Mouse (Mus musculus) Muller cell, postnatal 12 days (primary cell): ENCODE measurements around the gene Rcor1.
A peak's percentile ranks its signal among the peaks of the same experiment; 100 is the strongest.

Experiments
- DNase-seq: peaks from one replicate; pipeline ENCODE4 v3.0.0-alpha.2; 2015; ENCODE audit errors: inconsistent ontology term

Rcor1 gene

DNA sequence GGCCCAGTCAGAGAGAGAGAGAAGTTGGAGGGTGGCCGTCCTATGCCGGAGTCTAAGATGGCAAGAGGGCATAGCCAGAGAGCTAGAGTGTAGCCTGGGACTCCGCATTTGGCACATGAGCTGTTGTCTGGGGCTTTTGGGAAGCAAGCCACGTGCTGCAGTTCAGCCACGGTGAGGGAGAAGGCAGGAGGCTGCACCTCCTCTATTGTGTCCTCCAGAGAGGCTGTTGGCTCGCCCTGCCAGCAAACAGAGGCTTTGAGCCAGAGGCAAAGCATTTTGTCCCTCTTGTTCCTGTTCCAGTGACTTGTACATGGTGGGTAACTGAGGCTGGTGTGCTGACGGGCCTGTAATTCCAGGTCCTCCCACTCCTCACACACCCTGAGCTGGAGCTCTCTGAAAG is 95.0 kb downstream of the Rcor1 start:
- DNase-seq: no peak

GRCm38 (mm10) chr12:111134791-111135733 is 95.9 kb downstream of the Rcor1 start:
- DNase-seq: peak; percentile 58

- DNase-seq: no peak
Observed at GRCm38 (mm10) chr12:111135953-111136352, 96.8 kb downstream of the Rcor1 start.

- DNase-seq: no peak
Observed at GRCm38 (mm10) chr12:111137079-111137478, 97.9 kb downstream of the Rcor1 start.

DNA sequence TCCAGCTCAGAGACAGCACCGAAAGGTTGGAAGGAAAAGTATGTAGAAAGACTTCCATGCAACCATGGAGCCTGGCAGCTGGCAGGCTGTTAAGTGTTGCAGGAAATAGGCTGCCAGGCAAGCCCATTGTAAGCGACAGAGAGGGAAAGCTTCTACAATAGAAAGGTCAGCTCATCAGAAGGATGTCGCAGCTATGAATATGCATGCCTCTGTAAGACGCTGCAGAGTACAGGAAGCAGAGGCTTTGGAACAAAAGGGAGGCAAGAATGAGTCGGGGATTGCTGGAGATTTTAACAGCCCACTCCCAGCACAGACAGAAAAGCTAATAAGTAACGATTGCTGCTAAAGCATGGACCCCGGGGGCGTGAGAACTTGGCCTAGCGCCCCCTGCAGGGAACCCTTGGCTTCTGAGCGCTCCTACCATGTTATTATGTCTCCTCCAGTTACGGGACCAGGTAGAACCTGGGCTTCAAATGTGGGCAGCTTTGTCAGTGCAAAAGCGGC is 103.9 kb downstream of the Rcor1 start:
- DNase-seq: peak; percentile 30

- DNase-seq: peak; percentile 29
Observed at GRCm38 (mm10) chr12:111143509-111144063, 104.4 kb downstream of the Rcor1 start.

- DNase-seq: no peak
Observed at GRCm38 (mm10) chr12:111144598-111144997, 105.4 kb downstream of the Rcor1 start.

DNA sequence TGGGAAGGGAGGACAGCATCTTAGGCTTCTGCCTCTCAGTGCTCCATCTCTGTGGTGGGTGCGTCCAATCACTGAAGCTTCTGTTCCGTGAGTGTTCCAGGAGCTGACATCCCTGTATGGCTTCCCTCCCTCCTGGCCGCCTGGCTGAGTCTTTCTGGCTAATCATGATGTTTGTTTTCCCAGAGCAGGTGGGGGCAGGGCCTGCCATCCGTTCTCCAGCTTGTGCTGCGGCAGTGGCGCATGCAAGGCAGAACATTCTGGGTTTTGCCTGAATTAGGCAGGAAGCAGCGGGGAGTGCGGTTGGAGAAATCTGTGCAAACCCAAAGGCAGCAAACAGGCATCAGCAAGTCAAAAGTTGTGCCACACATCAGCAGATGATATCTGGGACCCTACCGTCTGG is 106.1 kb downstream of the Rcor1 start:
- DNase-seq: no peak

GRCm38 (mm10) chr12:111149495-111150235 is 110.5 kb downstream of the Rcor1 start:
- DNase-seq: no peak

- no peak for DNase-seq
Observed at GRCm38 (mm10) chr12:111150236-111150596, 111.1 kb downstream of the Rcor1 start.

GRCm38 (mm10) chr12:111151422-111152156 is 112.4 kb downstream of the Rcor1 start:
- no peak for DNase-seq

DNA sequence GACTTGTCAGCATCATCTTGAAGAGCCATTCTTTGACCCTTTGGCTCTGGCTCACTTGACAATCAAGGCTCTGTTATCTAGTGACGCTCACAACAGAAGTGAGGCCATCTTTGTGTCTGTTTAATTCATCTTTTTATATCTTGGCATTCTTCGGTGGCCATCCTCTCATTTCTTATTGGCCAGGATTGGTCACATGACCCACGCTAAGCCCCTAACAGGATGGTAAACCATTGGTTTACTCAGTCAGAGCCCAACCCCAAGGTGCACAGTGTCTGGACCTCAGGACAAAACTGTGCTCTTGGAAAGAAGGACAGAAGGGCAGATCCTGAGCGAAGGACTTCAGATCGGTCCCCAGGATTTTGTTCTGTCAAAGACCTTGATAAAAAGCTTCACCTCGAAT is 113.4 kb downstream of the Rcor1 start:
- no peak for DNase-seq

GRCm38 (mm10) chr12:111152981-111153710 is 114.0 kb downstream of the Rcor1 start:
- DNase-seq: no peak

DNA sequence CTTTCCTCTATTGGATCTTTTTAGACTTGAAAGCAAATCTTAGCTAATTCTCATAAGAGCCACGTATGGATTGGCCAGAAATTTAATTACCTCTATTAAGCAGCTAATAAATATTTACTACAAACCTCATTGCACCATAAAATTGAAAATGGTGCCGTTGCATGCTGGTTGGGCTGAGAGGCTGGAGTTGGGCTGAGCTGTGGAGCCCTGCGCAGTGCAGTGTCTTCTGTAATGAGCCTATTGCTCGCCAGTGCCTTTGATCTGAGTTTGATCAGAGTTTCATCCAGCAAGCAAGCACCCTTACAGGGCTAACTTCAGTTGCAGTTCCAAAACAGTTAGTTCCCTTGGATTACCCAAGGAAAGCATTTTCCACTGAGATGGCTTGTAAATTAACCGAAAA is 114.8 kb downstream of the Rcor1 start:
- DNase-seq: no peak

GRCm38 (mm10) chr12:111154641-111155040 is 115.5 kb downstream of the Rcor1 start:
- DNase-seq: no peak

GRCm38 (mm10) chr12:111155756-111156155 is 116.6 kb downstream of the Rcor1 start:
- no peak for DNase-seq

DNA sequence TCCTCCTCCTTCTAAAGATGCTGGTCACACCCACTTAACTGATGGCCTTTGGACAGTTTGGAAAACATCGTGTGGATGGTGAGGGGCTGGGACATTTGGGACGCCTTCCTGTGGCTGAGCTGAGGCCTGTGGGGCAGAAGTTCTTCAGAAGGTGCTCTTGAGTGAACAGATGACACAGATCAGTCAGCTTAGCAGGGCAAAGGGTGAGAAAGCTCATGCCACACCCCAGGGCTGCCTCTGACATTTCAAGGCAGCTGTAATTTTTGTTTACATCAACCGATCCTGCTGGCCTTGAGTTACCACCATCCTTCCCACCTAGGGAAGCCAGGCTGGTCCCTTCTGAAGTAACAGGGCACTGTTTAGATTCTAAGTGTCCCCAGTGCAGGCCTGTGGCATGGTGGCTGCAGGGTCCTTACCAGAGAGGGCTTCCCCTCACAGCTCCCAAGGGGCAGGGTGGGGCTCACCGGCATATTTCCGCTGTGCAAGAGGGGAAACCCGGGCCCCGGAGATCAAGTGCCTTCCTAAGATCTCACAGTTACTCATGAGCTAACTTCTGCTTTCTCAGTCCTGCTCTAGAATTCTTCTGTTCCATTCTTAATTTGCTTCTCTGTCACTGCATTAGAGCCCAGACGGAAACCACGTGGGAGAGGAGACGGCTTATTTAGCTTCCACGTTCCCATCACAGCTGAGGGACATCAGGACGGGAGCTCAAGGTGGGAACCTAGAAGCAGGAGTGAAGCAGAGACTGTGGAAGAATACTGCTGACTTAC is 120.7 kb downstream of the Rcor1 start:
- DNase-seq: no peak

- no peak for DNase-seq
Observed at GRCm38 (mm10) chr12:111160871-111161270, 121.7 kb downstream of the Rcor1 start.

DNA sequence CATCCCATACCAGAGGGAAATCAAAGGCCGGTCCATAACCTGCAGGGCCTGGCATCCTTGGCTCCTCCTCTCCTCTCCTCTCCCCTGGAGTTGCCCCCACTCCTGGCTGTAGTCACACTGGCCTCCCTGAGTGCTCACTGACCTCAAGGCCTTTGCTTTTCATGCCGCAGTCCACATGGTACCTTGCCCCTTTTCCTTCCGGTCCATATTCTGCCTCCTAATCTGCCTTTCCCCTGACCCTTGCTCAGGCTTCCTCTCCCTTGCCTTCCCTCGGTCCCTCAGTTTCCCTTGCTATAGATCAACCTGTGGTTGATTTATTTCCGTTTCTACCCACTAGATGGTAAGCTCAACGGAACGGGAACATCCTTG is 122.8 kb downstream of the Rcor1 start:
- no peak for DNase-seq
